Mouse (Mus musculus) layer of hippocampus, adult 6 months (tissue): ENCODE data around the gene Psmc3. TPM values are rescaled to one million over a fixed set of nuclear protein-coding genes. Genes with fewer than 3 reads are reported as not detected.

Source experiments
- long read RNA-seq, 2 experiments: library from polyadenylated mRNA; unstranded; transcript quantifications; one replicate each; pipeline ENCODE4 v2.0.0; 2019 to 2020
- polyA plus RNA-seq: library from polyadenylated mRNA; unstranded; fragments of <200 nt; fragmentation: Nextera tagmentation; gene quantifications from 2 replicates; pipeline ENCODE4 v1.2.3, GENCODE M21; 2021

Gene Psmc3
- 260 and 264 TPM in 2 replicates for polyA plus RNA-seq
- long read RNA-seq, experiment 1, transcript Psmc3-202 (12 exons, 1,636 nt) = major isoform, 332 of 407 reads
- long read RNA-seq, experiment 1, partial matches to known transcripts = 47 of 407 reads
- long read RNA-seq, experiment 1, other reads (novel, unspliced or antisense) = 27 of 407 reads
- long read RNA-seq, experiment 2, transcript Psmc3-202 (12 exons, 1,636 nt) = major isoform, 1,049 of 1,122 reads
- long read RNA-seq, experiment 2, partial matches to known transcripts = 16 of 1,122 reads
- long read RNA-seq, experiment 2, other reads (novel, unspliced or antisense) = 56 of 1,122 reads

DNA sequence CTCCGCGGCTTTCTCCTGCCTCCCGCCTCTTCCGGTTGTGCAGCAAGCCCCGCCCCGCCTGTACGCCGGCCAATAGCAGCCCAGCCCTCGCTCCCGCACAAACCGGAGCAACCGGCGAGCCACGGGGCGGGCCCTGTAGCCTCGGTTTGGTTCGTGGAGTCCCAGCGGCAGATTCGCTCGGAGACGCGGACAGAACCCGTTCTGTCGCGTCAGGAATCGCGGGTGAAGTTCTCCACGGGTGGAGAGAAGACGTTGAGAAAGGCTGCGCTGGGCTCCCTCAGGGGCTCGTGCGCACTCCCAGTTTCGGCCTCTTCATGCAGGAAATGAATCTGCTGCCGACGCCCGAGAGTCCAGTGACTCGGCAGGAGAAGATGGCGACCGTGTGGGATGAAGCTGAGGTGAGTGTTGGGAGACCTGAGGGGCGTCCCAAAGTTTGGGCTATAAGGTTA, at the start of gene Psmc3:
TSS of gene Psmc3 (plus strand) at position 76 of the 449 bp plus-strand sequence.

DNA sequence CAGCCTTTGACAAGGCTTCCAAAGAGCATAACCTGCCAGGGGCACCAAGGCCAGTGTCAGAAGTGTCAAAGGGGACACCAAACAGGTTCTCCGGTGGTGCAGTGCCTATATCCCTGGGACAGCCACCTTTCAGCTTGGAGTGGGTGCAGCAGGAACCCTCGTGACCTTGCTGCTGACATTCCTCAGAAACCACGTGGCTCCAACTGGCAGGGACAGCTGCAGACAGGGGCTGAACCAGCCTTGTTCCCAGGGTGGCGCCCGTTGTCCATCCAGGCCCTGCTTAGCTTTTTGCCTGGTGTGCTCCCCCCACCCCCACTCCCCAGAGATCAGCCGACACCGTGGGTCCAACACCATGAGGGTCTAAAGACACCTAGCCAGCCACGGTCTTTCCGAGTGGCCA, 18.4 kb upstream of the Psmc3 start, which contains the start of gene Rapsn:
TSS of gene Rapsn (plus strand) at position 236 of the 400 bp plus-strand sequence.

GRCm38 (mm10) chr2:91070076-91070800, 16.4 kb downstream of the Psmc3 start, which contains the start of gene Slc39a13:
TSS of gene Slc39a13 (minus strand) at chr2:91070417.

GRCm38 (mm10) chr2:91081775-91082695, 28.2 kb downstream of the Psmc3 start, which contains the start of gene Spi1:
TSS of gene Spi1 (plus strand) at chr2:91082390.

Other genes with a start within 250 kb of the Psmc3 start
- gene Mtch2, start 206.9 kb upstream of the Psmc3 start, polyA plus RNA-seq = 207 and 221 TPM in 2 replicates
- 41.8 and 82.9 TPM in 2 replicates for gene C1qtnf4, start 168.1 kb upstream of the Psmc3 start, polyA plus RNA-seq
- 28.5 and 28.6 TPM in 2 replicates for gene Kbtbd4, start 149.3 kb upstream of the Psmc3 start, polyA plus RNA-seq
- 465 and 492 TPM in 2 replicates for gene Ndufs3, start 149.2 kb upstream of the Psmc3 start, polyA plus RNA-seq
- gene Celf1, start 113.6 kb upstream of the Psmc3 start, polyA plus RNA-seq = 34.3 and 40.7 TPM in 2 replicates
- 1.6 and 2.0 TPM in 2 replicates for gene Rapsn, start 18.4 kb upstream of the Psmc3 start, polyA plus RNA-seq
- 9.4 and 12.4 TPM in 2 replicates for gene Slc39a13, start 16.4 kb downstream of the Psmc3 start, polyA plus RNA-seq
- gene Spi1, start 28.4 kb downstream of the Psmc3 start, polyA plus RNA-seq = 9.5 and 10.5 TPM in 2 replicates
- gene Mybpc3, start 64.1 kb downstream of the Psmc3 start, polyA plus RNA-seq = not detected in 2 replicates
- 38.4 and 54.1 TPM in 2 replicates for gene Madd, start 129.8 kb downstream of the Psmc3 start, polyA plus RNA-seq
- 3.4 and 4.1 TPM in 2 replicates for gene Nr1h3, start 148.8 kb downstream of the Psmc3 start, polyA plus RNA-seq
- gene Acp2, start 148.9 kb downstream of the Psmc3 start, polyA plus RNA-seq = 30.0 and 33.9 TPM in 2 replicates
- gene Ddb2, start 183.0 kb downstream of the Psmc3 start, polyA plus RNA-seq = 1.9 TPM in 2 replicates
- gene Pacsin3, start 201.9 kb downstream of the Psmc3 start, polyA plus RNA-seq = 18.7 and 21.9 TPM in 2 replicates
- gene Arfgap2, start 211.0 kb downstream of the Psmc3 start, polyA plus RNA-seq = 44.2 and 45.4 TPM in 2 replicates